ENCODE assay signal across 19 mouse cellular contexts in genomic region chr14:22285826-22286225, GRCm38 (mm10).
"Had no signal": no experiment of that assay in that cellular context is flagged by ENCODE, and none has a peak within 500 bp of the region (broad histone marks: within the 10 kb centered on the region; RNA-seq: fewer than 3 reads in every experiment).

No protein-coding gene starts in this region.

- ATAC-seq: hindbrain, postnatal 0 days; inflammation-experienced regulatory T-cells, adult 6 months; intestine, embryonic 16.5 days; liver, postnatal 0 days; midbrain, embryonic 16.5 days had no signal

- DNase-seq: kidney, adult 2 months; kidney, postnatal 25 days; liver, postnatal 0 days; lung, postnatal 10 days; lung, postnatal 36 days had no signal

- H3K27ac ChIP-seq: hindbrain, postnatal 0 days; kidney, postnatal 0 days; limb, embryonic 12.5 days; limb, embryonic 15.5 days; liver, embryonic 14.5 days; lung, embryonic 15.5 days; midbrain, embryonic 12.5 days; neural tube, embryonic 13.5 days; stomach, postnatal 0 days had no signal

- H3K36me3 ChIP-seq: limb, embryonic 12.5 days; limb, embryonic 15.5 days; lung, embryonic 15.5 days; midbrain, embryonic 12.5 days; neural tube, embryonic 13.5 days had no signal

- H3K4me1 ChIP-seq: megakaryocyte, embryonic 14.5 days had no signal

- H3K27me3 ChIP-seq: limb, embryonic 15.5 days; lung, embryonic 15.5 days; megakaryocyte, embryonic 14.5 days; neural tube, embryonic 13.5 days had no signal

- H3K4me3 ChIP-seq: limb, embryonic 12.5 days; limb, embryonic 15.5 days; lung, embryonic 15.5 days; megakaryocyte, embryonic 14.5 days; midbrain, embryonic 12.5 days; myocyte; neural tube, embryonic 13.5 days had no signal
